Mouse (Mus musculus): ENCODE results near the gene Slc39a11. TPM values are rescaled to one million over a fixed set of nuclear protein-coding genes. Genes with fewer than 3 reads are reported as not detected.

Slc39a11 gene
- total RNA-seq, 2 experiments from 2014 or later = 4.7 to 5.4 TPM

DNA sequence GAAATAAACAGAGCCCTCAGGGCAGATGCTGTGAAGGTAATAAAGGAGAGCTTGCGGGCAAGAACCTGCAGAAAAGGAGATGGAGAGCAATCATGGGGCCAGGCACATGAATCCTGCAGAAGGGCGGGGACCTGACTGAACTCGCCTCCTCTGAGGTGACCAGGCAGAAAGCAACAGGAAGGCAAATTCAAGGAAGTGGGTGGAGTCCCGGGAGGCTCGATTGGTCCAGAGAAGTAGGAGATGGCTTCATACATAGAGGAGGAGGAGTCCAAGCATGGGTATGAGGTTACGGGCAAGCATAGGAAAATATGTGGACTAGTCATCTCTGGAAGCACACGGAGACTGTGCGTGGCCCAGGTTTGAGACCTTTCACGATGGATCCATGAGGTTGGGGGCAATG is 212.5 kb downstream of the Slc39a11 start:
- no peak for ATAC-seq (replicated peaks; ENCODE audit: low FRiP score, poor library complexity, severe bottlenecking)

DNA sequence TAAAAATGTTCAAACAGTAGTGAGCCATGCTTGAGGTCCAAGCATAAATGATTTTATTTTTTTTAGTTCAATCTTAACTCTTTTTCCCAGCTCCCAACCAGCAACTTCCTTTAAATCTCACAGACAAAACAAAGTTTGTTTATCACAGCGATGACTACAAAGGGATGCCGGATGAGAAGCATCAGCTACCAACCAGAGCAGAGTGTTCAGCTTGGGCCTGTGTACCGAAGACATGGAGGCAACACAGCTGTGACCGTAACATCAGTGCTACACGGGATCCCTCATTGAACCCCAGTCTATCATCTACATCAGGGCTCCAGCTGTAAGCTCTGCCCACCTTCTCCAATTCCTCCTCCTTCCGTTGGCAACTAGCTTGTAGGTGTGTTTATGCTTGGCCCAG is 213.6 kb downstream of the Slc39a11 start:
- ATAC-seq (replicated peaks; ENCODE audit: low FRiP score, poor library complexity, severe bottlenecking) = no peak

DNA sequence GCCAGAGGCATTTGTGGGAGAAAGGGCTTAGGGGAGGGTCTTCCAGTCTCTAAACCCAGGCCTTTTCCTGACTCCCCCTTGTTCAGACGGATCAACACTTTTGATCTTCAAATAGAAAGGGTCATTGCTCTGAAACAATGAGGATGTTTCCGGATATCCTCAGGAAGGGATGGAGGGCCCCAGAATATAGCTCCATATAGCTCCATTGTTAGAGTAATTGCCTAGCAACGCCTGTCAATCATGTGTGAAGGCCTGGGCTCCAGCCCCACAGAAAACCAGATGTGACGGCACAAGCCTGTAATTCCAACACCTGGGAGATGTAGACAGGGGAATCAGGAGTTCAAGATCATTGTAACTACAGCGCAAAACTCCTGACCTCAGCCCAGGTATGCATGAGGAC is 214.2 kb downstream of the Slc39a11 start:
- ATAC-seq (replicated peaks; ENCODE audit: low FRiP score, poor library complexity, severe bottlenecking) = no peak

DNA sequence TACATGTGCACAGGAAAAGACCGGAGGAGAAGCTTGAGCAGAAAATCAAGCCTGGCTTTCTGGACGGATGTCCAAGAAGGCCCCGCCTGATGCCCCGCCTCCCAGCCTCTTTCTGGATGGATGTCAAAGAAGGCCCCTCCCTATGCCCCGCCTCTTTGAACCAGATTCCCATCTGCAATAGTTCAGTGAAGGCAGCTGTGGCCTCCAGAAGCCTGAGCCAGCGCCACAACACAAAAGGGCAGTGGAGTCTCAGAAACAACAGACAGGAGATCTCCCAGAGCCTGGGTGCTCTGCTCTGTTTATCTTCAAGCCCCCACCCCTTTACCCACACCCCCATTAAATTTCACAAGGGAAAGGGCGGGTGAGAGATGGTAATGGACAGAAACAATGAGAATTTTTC is 218.7 kb downstream of the Slc39a11 start:
- ATAC-seq (replicated peaks; ENCODE audit: low FRiP score, poor library complexity, severe bottlenecking) = no peak

DNA sequence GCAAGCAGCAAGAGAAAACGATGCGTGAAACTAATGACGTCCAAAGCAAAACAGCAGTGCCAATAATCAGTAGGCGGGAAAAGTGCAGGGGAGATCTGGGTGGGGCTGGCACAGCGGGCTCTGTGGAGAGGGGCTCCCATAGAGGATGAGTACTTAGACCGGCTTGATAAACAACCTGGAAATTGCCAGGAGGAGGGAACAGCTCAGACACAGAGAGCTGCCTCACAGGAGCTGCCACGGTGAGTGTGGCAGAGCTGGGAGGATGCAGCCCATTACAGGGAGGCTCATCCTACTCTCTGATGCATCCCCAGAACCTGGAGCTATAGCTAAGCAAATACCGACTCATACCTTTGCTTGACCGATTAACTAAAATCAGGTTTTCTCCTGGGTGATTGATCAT is 224.0 kb downstream of the Slc39a11 start:
- ATAC-seq (replicated peaks; ENCODE audit: low FRiP score, poor library complexity, severe bottlenecking) = no peak

DNA sequence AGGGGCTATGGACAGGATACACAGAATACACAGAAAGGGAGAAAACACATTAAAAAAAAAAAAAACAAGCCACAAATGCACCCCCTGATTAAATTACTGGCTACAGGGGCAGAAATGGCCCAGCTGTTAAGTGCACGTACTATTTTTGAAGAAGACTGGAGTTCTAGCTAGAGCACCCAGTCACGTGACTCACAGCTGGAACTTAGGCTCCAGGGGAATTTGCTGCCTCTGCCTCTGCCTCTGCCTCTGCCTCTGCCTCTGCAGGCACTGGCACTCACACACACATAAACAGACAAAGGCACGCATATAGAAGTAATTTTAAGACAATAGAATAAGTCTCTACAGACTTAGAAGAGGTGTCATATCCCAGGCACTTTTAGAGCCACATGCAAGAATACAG is 224.4 kb downstream of the Slc39a11 start:
- no peak for ATAC-seq (replicated peaks; ENCODE audit: low FRiP score, poor library complexity, severe bottlenecking)

DNA sequence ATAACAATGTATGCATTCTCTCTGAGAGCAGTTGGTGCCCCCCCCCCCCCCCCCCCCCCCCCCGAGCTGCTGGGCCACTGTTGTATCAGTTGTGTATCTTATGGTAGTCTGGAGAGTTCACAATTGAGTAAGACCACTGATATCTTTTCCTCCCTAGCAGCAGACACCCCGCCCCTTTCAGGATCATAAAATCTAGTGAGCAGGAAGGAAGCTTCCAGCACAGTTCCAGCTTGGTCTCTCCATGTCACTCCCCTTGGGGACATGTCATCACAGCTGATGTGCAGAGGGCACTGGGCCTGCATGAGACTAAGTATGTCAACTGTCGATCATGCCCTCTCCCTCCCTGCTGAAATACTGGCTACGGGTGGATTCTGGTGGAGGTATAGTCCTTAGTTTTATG is 225.1 kb downstream of the Slc39a11 start:
- no peak for ATAC-seq (replicated peaks; ENCODE audit: low FRiP score, poor library complexity, severe bottlenecking)

DNA sequence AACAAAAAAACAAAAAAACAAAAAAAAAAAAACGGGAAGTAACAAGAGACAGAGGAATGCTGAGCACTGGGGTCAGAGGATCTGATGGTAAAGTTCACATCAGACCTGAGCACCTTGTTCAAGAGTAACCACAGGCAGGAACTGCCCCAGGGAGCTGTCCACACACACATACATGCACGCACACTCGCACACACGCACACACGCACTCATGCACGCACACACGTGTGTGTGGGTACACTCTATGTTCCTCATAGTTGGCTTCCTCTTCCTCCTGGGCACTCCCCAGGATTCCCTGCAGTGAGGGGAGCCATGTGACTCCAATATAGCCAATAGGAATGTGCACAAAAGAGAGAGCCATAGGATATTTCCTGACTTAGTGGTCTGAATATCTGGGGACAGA is 227.3 kb downstream of the Slc39a11 start:
- no peak for ATAC-seq (replicated peaks; ENCODE audit: low FRiP score, poor library complexity, severe bottlenecking)

DNA sequence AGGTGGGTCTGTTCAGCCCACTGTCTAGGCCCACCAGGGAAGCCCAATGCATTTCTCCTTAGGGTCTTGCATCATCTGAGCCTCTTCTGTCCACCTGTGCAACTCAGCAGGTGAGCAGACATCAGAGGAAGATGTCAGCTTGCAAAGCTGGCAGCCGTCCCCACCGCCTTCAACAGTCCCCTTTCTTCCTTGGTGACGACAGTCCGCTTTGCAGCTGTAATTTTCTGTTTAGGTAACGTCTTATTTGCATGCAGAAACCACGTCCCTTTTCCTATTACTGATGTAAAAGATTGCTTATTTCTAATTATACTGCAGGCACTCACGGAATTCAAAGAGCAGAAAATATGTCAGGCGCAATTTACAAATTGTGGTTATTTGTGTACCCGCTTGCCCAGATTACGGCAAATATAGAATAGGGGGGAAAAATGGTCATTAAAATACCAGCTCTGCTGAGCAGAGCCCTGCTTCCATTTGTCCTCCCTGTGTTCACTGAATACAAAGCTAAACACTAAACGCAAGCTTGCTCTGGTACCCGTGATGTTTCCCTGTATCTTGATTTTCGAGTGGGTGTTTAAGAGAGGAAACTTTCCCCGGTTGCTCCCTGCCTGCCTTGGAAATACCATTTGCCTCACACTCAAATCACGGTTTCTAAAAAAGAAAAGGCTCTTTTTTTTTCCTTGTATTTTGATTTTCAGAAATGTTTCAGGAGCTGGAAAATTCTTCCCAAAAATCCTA is 230.8 kb downstream of the Slc39a11 start:
- ATAC-seq (replicated peaks; ENCODE audit: low FRiP score, poor library complexity, severe bottlenecking) = no peak

DNA sequence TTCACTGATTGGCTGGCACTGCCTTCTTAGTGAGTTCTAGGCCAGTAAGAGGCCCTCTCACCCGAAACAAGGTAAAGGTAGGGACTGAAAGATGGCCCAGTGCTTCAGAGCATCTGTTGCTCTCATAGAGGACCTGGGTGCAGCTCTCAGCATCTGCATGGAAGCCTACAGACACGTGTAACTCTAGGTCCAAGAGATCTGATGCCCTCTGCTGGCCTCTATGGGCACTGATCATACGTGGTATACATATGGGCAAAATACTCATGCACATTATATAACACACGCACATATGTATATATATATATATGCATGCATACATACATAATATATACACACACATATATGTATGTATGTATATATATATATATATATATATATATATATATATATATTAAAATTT is 231.9 kb downstream of the Slc39a11 start:
- ATAC-seq (replicated peaks; ENCODE audit: low FRiP score, poor library complexity, severe bottlenecking) = no peak

DNA sequence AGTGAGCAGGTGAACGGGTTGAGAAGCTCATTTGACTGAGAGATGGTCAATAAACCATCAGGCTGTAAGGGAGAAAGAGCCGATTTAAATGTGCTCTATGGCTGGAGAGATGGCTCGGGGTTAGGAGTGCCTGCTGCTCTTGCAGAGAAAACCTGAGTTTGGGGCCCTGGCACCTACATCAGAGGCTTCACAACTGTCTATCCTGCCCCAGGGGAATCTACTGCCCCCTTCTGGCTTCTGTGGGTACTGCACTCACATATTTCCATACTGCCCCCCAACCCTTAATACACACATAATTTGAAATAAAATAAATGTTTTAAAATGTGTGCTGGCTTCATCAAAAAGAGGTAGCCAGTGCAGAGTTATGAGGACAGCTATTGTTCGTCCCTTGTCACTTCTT is 237.3 kb downstream of the Slc39a11 start:
- ATAC-seq (replicated peaks; ENCODE audit: low FRiP score, poor library complexity, severe bottlenecking) = no peak

DNA sequence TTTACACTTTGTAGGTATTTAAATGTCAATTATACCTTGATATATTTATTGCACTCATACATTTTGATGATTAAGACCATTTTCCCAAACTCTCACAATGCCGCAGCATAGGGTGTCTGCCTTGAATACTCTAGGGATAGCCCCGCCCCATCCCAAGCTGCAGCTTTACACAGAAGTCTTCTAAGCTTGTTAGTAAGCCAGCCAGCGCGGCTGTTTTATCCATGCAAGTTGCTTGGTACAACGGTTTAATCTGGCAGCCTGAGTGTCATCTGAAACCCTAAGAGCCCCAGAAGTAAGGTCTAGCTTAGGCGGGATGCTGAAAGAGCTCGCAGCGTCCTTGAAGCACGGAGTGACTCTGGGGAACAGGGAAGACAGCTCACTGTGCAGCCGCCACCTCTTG is 238.1 kb downstream of the Slc39a11 start:
- no peak for ATAC-seq (replicated peaks; ENCODE audit: low FRiP score, poor library complexity, severe bottlenecking)

DNA sequence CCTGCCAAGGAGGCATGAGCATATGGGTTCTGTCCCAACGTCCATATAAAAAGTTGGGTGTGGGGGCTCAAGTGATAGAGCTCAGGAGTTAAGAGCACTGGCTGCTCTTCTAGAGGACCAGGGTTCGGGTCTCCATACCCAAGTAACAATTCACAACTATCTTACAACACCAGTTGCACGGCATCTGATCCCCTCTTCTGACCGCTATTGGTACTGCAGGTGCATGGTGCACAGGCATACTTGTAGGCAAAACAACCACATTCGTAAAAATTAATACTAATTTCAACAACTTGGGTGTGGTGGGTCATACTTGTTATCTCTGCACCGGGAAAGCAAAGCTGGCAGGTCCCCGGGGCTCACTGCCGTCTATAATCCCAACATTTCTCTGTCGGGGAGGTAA is 240.8 kb downstream of the Slc39a11 start:
- no peak for ATAC-seq (replicated peaks; ENCODE audit: low FRiP score, poor library complexity, severe bottlenecking)

DNA sequence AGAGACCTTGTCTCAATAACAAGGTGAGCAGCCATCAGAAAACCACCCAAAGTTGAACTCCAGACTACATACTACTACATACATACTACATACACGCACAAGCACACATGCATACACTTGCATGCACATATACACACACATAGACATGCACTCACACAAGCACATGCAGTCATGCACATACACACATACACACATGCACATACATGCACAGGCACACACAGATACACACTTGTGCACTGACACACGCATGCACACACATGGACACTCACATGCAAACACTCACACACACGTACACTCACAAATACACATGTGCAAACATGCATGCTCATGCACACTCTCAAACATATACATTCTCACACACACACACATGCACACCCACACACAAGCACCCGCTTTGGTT is 242.4 kb downstream of the Slc39a11 start:
- no peak for ATAC-seq (replicated peaks; ENCODE audit: low FRiP score, poor library complexity, severe bottlenecking)

DNA sequence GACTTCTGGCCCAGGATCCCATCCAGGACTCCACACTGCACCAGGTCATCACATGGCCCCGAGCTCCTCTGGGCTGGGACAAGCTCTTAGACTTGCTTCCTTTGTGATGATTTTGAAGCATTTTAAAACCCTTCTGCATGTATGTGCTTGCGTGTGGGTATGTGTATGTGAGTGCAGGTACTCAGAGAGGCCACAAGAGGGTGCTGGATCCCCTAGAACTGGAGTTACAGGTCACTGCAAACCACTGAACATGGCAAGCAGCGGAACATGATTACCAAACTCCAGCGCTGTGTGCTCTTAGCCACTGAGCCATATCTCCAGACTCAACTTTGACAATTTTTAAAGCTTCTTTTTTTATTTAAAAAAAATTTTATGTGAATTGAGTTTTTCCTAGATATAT is 249.0 kb downstream of the Slc39a11 start:
- ATAC-seq (replicated peaks; ENCODE audit: low FRiP score, poor library complexity, severe bottlenecking) = no peak

DNA sequence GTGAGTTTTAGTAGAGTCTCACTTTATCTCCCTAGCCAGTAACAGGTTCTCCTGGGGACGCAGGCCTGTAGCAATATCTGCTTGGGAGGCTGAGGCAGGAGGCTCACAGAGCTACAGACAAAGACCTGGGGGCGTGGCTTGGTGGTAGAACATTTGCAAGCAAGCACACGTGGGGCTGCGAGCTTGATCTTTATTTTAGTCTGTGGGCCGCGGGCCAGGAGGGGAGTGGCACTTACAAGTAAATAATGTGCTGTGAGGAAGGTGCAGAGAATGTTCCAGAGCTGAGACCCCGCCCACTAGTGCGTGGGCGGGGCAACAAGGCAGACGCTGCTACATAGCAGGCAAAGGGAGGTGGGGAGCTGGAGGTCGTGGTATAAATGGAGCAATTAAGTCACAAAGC is 250.3 kb downstream of the Slc39a11 start:
- ATAC-seq (replicated peaks; ENCODE audit: low FRiP score, poor library complexity, severe bottlenecking) = no peak

DNA sequence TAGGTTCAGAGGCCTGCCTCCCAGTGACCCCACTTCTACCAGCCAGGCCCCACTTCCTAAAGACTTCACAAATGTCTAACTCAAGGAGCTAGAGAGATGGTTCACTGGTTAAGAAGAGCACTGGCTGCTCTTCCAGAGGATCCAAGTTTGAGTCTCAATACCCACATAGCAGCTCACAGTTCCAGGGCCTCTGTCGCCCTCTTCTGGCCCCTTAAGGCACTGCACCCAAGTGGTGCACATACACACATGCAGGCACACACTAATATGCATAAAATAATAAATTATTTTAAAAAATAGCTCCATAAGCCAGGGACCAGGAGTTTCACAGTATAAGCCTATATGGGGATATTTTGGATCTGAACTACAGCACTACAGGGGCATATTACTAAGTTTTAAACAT is 252.5 kb downstream of the Slc39a11 start:
- ATAC-seq (replicated peaks; ENCODE audit: low FRiP score, poor library complexity, severe bottlenecking) = no peak

DNA sequence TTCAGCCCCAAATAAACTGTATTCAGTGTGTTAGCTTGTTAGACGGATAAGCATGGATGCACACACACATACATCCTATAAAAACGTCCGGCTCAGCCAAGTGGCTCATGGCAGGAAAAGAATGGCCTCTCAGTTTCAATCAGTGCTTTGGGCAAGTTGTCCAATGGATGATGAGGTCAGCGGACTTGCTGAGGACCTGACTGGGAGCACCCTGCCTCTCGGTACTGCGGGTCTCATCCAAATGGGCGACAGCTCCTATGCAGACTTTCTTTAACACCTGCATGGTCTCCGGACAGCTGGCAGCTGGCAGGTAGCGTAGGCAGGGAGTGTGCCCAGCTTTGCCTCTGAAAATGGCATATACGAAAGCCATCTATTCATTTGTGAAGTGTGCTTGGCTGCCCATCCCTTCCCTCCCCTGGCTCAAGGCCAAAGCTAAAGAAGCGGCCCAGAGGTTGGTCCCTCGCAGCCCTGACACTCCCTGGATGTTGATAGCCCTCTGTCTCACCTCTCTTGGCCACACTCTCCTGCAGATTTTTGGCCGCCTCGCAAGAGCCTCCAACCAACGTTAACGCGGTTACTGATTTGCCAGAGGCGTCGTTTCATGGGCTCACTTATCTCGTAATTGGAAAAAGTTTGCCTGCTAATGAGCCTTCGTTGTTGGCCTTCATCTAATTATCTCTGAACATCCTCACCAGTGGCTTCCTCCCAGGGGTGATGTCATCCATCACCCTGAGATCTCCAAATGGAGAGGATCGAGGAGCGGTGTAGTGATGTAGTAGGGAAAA is 256.3 kb downstream of the Slc39a11 start:
- no peak for ATAC-seq (replicated peaks; ENCODE audit: low FRiP score, poor library complexity, severe bottlenecking)

DNA sequence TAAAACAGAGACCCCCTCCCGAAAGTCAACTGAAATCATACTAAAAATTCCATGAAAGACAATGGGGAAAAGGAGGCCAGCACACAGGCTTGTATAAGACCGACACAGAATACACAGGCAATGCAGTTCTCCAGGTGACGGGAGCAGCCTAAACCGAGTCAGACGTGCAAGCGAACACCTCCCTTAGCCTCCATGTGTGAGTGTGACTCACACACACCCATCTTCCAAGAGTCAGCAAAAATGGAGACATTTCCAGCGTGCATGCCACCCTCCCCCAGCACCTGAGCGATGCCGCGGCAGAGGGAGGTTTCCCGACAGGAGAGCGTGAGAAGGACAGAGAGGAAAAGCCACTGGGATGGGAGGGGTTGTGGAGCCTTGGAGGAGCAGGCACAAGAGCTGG is 258.2 kb downstream of the Slc39a11 start:
- no peak for ATAC-seq (replicated peaks; ENCODE audit: low FRiP score, poor library complexity, severe bottlenecking)

DNA sequence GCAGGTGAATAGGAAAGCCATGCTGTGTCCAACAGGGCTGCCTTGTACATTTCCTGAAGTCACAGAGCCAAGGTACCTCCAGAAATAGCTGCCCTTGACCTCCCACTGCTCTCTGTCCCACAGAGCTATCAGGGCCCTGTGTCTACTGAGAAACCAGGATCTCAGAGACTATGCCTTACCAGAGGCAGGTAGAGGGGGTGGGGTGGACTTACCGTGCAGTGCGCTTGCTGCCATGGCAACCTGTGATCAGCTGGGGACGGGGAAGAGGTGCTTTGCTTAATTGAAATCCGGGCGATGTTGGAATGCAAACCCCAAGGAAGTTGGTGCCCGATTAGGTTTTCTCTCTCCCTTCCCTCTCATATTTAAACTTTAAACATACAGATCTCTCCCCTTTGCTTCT is 260.2 kb downstream of the Slc39a11 start:
- ATAC-seq (replicated peaks; ENCODE audit: low FRiP score, poor library complexity, severe bottlenecking) = no peak

DNA sequence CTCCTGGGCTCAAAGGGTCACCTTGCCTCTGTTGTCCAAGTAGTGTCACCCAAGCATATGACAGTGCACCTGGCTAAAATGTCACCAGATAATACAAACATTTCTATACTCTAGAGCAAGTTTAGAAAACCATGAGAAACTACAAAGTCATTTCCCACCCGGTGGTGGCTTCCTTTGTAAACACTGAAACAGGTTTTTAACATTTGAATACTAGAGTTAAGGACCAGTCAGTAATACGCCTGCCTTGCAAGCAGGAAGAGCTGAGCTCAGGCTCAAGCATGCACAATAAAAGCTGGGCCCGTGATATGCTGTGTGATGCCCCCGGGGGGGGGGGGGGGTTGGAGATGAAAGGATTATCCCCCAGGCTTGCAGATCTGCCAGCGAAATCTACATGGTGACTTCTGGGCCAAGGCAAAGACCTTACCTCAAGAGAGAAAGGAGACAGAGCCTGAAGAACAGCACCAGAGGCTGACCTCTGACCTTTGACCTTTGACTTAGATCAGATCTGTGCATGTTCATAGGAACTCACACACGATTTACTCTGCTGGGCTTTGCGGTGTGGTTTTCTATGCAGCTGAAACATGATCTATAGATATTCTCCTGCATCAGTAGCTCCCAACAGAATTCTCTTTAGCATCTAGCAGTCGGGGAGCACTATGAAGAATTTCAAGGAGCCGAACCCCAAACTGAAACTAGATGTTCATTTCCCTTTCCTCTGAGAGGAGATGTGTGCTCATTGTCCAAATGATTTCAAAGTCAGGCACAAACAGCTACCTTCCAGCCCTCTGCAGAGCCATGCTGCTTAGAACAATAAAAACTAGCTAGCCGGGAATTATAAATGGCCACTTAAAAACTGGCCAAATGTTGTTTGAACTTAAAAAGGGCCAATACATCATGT is 267.0 kb downstream of the Slc39a11 start:
- no peak for ATAC-seq (replicated peaks; ENCODE audit: low FRiP score, poor library complexity, severe bottlenecking)
